Mouse (Mus musculus) intestine, embryonic 14.5 days (tissue): ENCODE results near the gene Tfap2c. TPM values are rescaled to one million over a fixed set of nuclear protein-coding genes. Genes with fewer than 3 reads are reported as not detected.

Experiments
- ATAC-seq: fragments of 200-750 bp; cut with Nextera tagmentation; replicated peaks from 2 replicates; pipeline ENCODE4 v1.8.0; 2017; ENCODE audit warnings: low read depth, moderate number of reproducible peaks, moderate TSS enrichment, moderate library complexity; ENCODE audit not compliant: low FRiP score, low TSS enrichment
- DNase-seq: peaks from one replicate; pipeline ENCODE4 v3.0.0-alpha.2; 2018; ENCODE audit warnings: low spot score
- H3K27ac ChIP-seq: fragments of 300-500 bp; sonication (generic); 2 replicates; pipeline ENCODE4 v1.5.1; 2014; ENCODE audit warnings: low read depth, mild to moderate bottlenecking, control low read depth
- H3K27me3 ChIP-seq: fragments of 300-500 bp; sonication (generic); replicated peaks from 2 replicates; pipeline ENCODE4 v1.6.1; 2014; ENCODE audit warnings: low read length, control low read depth; ENCODE audit not compliant: control insufficient read depth, insufficient read depth
- H3K36me3 ChIP-seq: fragments of 300-500 bp; sonication (generic); 2 replicates; pipeline ENCODE4 v1.6.1; 2014; ENCODE audit warnings: low read length, control low read depth; ENCODE audit not compliant: control insufficient read depth, insufficient read depth
- H3K4me1 ChIP-seq: fragments of 300-500 bp; sonication (generic); replicated peaks from 2 replicates; pipeline ENCODE4 v1.6.1; 2014; ENCODE audit warnings: low read length, control low read depth, mixed read lengths; ENCODE audit not compliant: control insufficient read depth, insufficient read depth
- H3K4me2 ChIP-seq: fragments of 300-500 bp; sonication (generic); 2 replicates; pipeline ENCODE4 v1.6.1; 2014; ENCODE audit warnings: low read length
- H3K4me3 ChIP-seq: fragments of 300-500 bp; sonication (generic); 2 replicates; pipeline ENCODE4 v1.5.1; 2014; ENCODE audit warnings: low read depth, low read length, control low read depth, mixed read lengths
- H3K9ac ChIP-seq: fragments of 300-500 bp; sonication (generic); 2 replicates; pipeline ENCODE4 v1.6.1; 2014; ENCODE audit warnings: mild to moderate bottlenecking, low read length
- H3K9me3 ChIP-seq: fragments of 300-500 bp; sonication (generic); 2 replicates; pipeline ENCODE4 v1.6.1; 2016; ENCODE audit warnings: low read length, control low read depth; ENCODE audit not compliant: control insufficient read depth
- WGBS: fragments of 180-500 bp; shearing (Covaris S2); extraction: QIAGEN DNeasy Blood & Tissue Kit; methylation state at CpG from one replicate; pipeline ENCODE4 v1.1.7; 2014; 5-methylcytosine and 5-hydroxymethylcytosine counted together
- polyA plus RNA-seq: library from polyadenylated mRNA; unstranded; fragments of >200 nt; fragmentation: Nextera tagmentation; extraction: Ambion mirVana; gene quantifications from 2 replicates; pipeline ENCODE4 v1.2.1, GENCODE M21; 2014

Gene Tfap2c
- polyA plus RNA-seq, 1 experiment from 2014 or later, result 0.09 TPM

GRCm38 (mm10) chr2:172585329-172585728 lies 35.9 kb downstream of the Tfap2c start:
- Histone ChIP-seq H3K4me1 (no peaks in the 10 kb centered on the region; the same call in 1 of the 2 replicates), H3K4me3 (no peak overlapping the region), H3K4me2 (no peak overlapping the region), H3K27ac (no peak overlapping the region), H3K27me3 (no peaks in the 10 kb centered on the region), H3K9ac (no peak overlapping the region), H3K9me3 (no peaks in the 10 kb centered on the region), H3K36me3 (no peaks in the 10 kb centered on the region)
- ATAC-seq (no peak), DNase-seq (no peak)
- WGBS, result 75% methylated on average over 6 of the region's 6 CpGs

- DNase-seq (no peak), ATAC-seq (no peak)
- no peaks in the 10 kb centered on the region for H3K27me3 ChIP-seq
- H3K27ac ChIP-seq, result no peak overlapping the region
- 84% methylated on average over 1 of the region's 1 CpGs for WGBS
- no peaks in the 10 kb centered on the region for H3K36me3 ChIP-seq
- no peaks in the 10 kb centered on the region for H3K9me3 ChIP-seq
- H3K4me1 ChIP-seq, result no peaks in the 10 kb centered on the region
- no peak overlapping the region for H3K9ac ChIP-seq
- no peak overlapping the region for H3K4me2 ChIP-seq
- no peak overlapping the region for H3K4me3 ChIP-seq
Observed at GRCm38 (mm10) chr2:172589048-172589447, 39.7 kb downstream of the Tfap2c start.

- no peaks in the 10 kb centered on the region for H3K27me3 ChIP-seq
- no peak overlapping the region for H3K27ac ChIP-seq
- H3K4me2 ChIP-seq, result no peak overlapping the region
- ATAC-seq (no peak), DNase-seq (no peak)
- no peaks in the 10 kb centered on the region for H3K36me3 ChIP-seq
- H3K4me1 ChIP-seq, result no peaks in the 10 kb centered on the region
- no peak overlapping the region for H3K9ac ChIP-seq
- H3K9me3 ChIP-seq, result no peaks in the 10 kb centered on the region
- WGBS, result 73% methylated on average over 5 of the region's 5 CpGs
- no peak overlapping the region for H3K4me3 ChIP-seq
Observed at GRCm38 (mm10) chr2:172590839-172591238, 41.4 kb downstream of the Tfap2c start.

- Histone ChIP-seq H3K4me3 (no peak overlapping the region), H3K9ac (no peak overlapping the region), H3K36me3 (no peaks in the 10 kb centered on the region), H3K27ac (no peak overlapping the region), H3K27me3 (no peaks in the 10 kb centered on the region), H3K9me3 (no peaks in the 10 kb centered on the region), H3K4me2 (no peak overlapping the region), H3K4me1 (no peaks in the 10 kb centered on the region)
- ATAC-seq, result no peak
- 86% methylated on average over 7 of the region's 7 CpGs for WGBS
- DNase-seq, result no peak
Observed at GRCm38 (mm10) chr2:172594326-172594725, 44.9 kb downstream of the Tfap2c start.

- no peak overlapping the region for H3K27ac ChIP-seq
- H3K4me1 ChIP-seq, result no peaks in the 10 kb centered on the region
- H3K9me3 ChIP-seq, result no peaks in the 10 kb centered on the region
- no peak for DNase-seq
- WGBS, result 72% methylated on average over 7 of the region's 7 CpGs
- no peak overlapping the region for H3K4me3 ChIP-seq
- no peaks in the 10 kb centered on the region for H3K27me3 ChIP-seq
- H3K9ac ChIP-seq, result no peak overlapping the region
- ATAC-seq, result no peak
- H3K4me2 ChIP-seq, result no peak overlapping the region
- H3K36me3 ChIP-seq, result no peaks in the 10 kb centered on the region
Observed at GRCm38 (mm10) chr2:172597056-172597455, 47.7 kb downstream of the Tfap2c start.

- DNase-seq (no peak), ATAC-seq (no peak)
- no peak overlapping the region for H3K4me2 ChIP-seq
- no peak overlapping the region for H3K27ac ChIP-seq
- H3K9ac ChIP-seq, result no peak overlapping the region
- no peaks in the 10 kb centered on the region for H3K36me3 ChIP-seq
- no peak overlapping the region for H3K4me3 ChIP-seq
- 84% methylated on average over 9 of the region's 9 CpGs for WGBS
- no peaks in the 10 kb centered on the region for H3K27me3 ChIP-seq
- no peaks in the 10 kb centered on the region for H3K4me1 ChIP-seq
- H3K9me3 ChIP-seq, result no peaks in the 10 kb centered on the region
Observed at GRCm38 (mm10) chr2:172597881-172598280, 48.5 kb downstream of the Tfap2c start.

GRCm38 (mm10) chr2:172604625-172605024 lies 55.2 kb downstream of the Tfap2c start:
- DNase-seq, result no peak
- Histone ChIP-seq H3K4me3 (no peak overlapping the region), H3K27me3 (no peaks in the 10 kb centered on the region), H3K36me3 (no peaks in the 10 kb centered on the region), H3K9me3 (no peaks in the 10 kb centered on the region), H3K9ac (no peak overlapping the region), H3K27ac (no peak overlapping the region), H3K4me2 (no peak overlapping the region), H3K4me1 (no peaks in the 10 kb centered on the region)
- 94% methylated on average over 3 of the region's 3 CpGs for WGBS
- no peak for ATAC-seq

GRCm38 (mm10) chr2:172605642-172606041 lies 56.2 kb downstream of the Tfap2c start:
- no peaks in the 10 kb centered on the region for H3K9me3 ChIP-seq
- no peak overlapping the region for H3K27ac ChIP-seq
- no peak overlapping the region for H3K4me2 ChIP-seq
- ATAC-seq (no peak), DNase-seq (no peak)
- WGBS, result 36% methylated on average over 7 of the region's 7 CpGs
- H3K27me3 ChIP-seq, result no peaks in the 10 kb centered on the region
- H3K4me1 ChIP-seq, result no peaks in the 10 kb centered on the region
- H3K36me3 ChIP-seq, result no peaks in the 10 kb centered on the region
- no peak overlapping the region for H3K4me3 ChIP-seq
- H3K9ac ChIP-seq, result no peak overlapping the region

GRCm38 (mm10) chr2:172607710-172608109 lies 58.3 kb downstream of the Tfap2c start:
- H3K4me2 ChIP-seq, result no peak overlapping the region
- no peaks in the 10 kb centered on the region for H3K27me3 ChIP-seq
- no peak overlapping the region for H3K9ac ChIP-seq
- WGBS, result 65% methylated on average over 11 of the region's 11 CpGs
- H3K4me3 ChIP-seq, result no peak overlapping the region
- H3K4me1 ChIP-seq, result no peaks in the 10 kb centered on the region
- no peak for ATAC-seq
- H3K27ac ChIP-seq, result no peak overlapping the region
- DNase-seq, result no peak
- H3K9me3 ChIP-seq, result no peaks in the 10 kb centered on the region
- H3K36me3 ChIP-seq, result no peaks in the 10 kb centered on the region
